Mouse (Mus musculus): ENCODE data around the gene Olfr281.

DNA sequence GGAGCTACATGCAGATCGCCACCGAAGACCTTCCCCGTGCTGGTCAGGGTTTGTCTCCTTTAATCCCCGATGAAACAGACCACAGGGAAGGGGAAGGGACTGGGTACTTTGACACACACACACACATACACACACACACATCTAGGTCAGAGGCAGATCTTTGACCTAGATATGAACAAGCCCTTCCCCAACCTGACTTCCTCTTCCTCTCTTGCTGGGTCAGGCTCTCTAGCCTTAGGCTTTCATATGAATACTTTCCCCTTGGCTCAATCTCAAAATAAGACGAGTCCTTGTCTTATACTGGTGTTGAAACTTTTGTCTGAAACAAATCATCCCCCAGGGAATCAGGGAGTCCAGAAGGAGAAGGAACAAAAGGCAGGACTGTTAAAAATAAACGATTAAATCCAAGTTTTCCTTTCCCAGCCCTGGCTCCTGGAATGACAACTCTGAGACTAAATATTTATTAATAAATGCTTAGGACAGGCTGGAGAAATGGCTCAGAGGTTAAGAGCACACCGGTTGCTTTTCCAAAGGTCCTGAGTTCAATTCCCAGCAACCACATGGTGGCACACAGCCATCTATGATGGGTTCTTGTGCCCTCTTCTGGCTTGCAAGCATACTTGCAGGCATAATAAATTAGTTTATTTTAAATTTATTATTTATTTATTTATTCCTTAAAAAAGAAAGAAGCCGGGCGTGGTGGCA lies 54.0 kb downstream of the Olfr281 start:
- TF ChIP-seq ZC3H11A (IDR thresholded peaks at IDR 0.05; ENCODE audit: borderline replicate concordance, low read depth, low read length) = no peak
- TF ChIP-seq CHD2 (IDR thresholded peaks at IDR 0.05; ENCODE audit: low read depth, low read length) = no peak
- no peak for TF ChIP-seq MAFK (IDR thresholded peaks at IDR 0.05; ENCODE audit: insufficient read depth, low read depth, low read length)
- no peak for TF ChIP-seq ZNF384 (IDR thresholded peaks at IDR 0.05; ENCODE audit: low read depth, low read length)

All from ES-E14 (cell line).